Mouse (Mus musculus): ENCODE measurements around the gene Fam210b. TPM values are rescaled to one million over a fixed set of nuclear protein-coding genes. Genes with fewer than 3 reads are reported as not detected.

Fam210b gene
- polyA plus RNA-seq, 1 experiment from 2014 or later: 32.8 TPM

- Histone ChIP-seq H3K4me3 (ENCODE audit: low read depth, low read length) (no peak overlapping the region), H3K27ac (ENCODE audit: low read length) (no peak overlapping the region), H3K9ac (replicated peaks; ENCODE audit: low read depth) (no peak overlapping the region), H3K4me1 (ENCODE audit: insufficient read depth, low read depth, low read length) (no peaks in the 10 kb centered on the region), H3K36me3 (ENCODE audit: insufficient read depth, low read length) (no peaks in the 10 kb centered on the region), H3K27me3 (replicated peaks; ENCODE audit: insufficient read depth, low read length) (no peaks in the 10 kb centered on the region), H3K9me3 (ENCODE audit: low read length) (no peaks in the 10 kb centered on the region), H3K4me2 (replicated peaks; ENCODE audit: low read depth, low read length) (no peak overlapping the region)
- no peak for TF ChIP-seq EP300 (IDR thresholded peaks at IDR 0.05)
- no peak for TF ChIP-seq CTCF (IDR thresholded peaks at IDR 0.05)
- DNase-seq (ENCODE audit: low spot score): no peak
- WGBS: 81% methylated on average over 7 of the region's 7 CpGs
- no peak for ATAC-seq
These were observed 17.8 kb downstream of the Fam210b start for GRCm38 (mm10) chr2:172363176-172363575.

- Histone ChIP-seq H3K9me3 (ENCODE audit: low read length) (no peaks in the 10 kb centered on the region), H3K36me3 (ENCODE audit: insufficient read depth, low read length) (peaks cover 10% of the 10 kb centered on the region; the same call in 1 of the 2 replicates), H3K27ac (ENCODE audit: low read length) (peak within 1 kb of the TSS; percentile 79), H3K4me3 (ENCODE audit: low read depth, low read length) (peak within 1 kb of the TSS; percentile 90), H3K4me2 (replicated peaks; ENCODE audit: low read depth, low read length) (peak within 1 kb of the TSS; percentile 91), H3K27me3 (replicated peaks; ENCODE audit: insufficient read depth, low read length) (no peaks in the 10 kb centered on the region), H3K4me1 (ENCODE audit: insufficient read depth, low read depth, low read length) (0 out of 2 replicates have a peak, but pooled peaks cover 10% of the 10 kb centered on the region), H3K9ac (replicated peaks; ENCODE audit: low read depth) (peak within 1 kb of the TSS; percentile 94)
- peak; percentile 97 for DNase-seq (ENCODE audit: low spot score)
- TF ChIP-seq EP300 (IDR thresholded peaks at IDR 0.05) (no peak), CTCF (IDR thresholded peaks at IDR 0.05) (no peak)
- WGBS: under 1% methylated on average over 66 of the region's 66 CpGs
- peak; percentile 99 for ATAC-seq
These were observed 25.3 kb downstream of the Fam210b start, which contains the start of the genes Aurka and Cstf1 for GRCm38 (mm10) chr2:172370411-172371223. TSS of gene Aurka (minus strand) at chr2:172370535. TSS of gene Cstf1 (plus strand) at chr2:172370681.

GRCm38 (mm10) chr2:172371258-172371657, 25.9 kb downstream of the Fam210b start:
- DNase-seq (ENCODE audit: low spot score) (peak; percentile 39), ATAC-seq (no peak)
- Histone ChIP-seq H3K27me3 (replicated peaks; ENCODE audit: insufficient read depth, low read length) (no peaks in the 10 kb centered on the region), H3K36me3 (ENCODE audit: insufficient read depth, low read length) (peaks cover 17% of the 10 kb centered on the region; the same call in 1 of the 2 replicates), H3K4me2 (replicated peaks; ENCODE audit: low read depth, low read length) (peak overlapping the region; percentile 91), H3K27ac (ENCODE audit: low read length) (peak overlapping the region; percentile 79), H3K4me3 (ENCODE audit: low read depth, low read length) (peak overlapping the region; percentile 90), H3K4me1 (ENCODE audit: insufficient read depth, low read depth, low read length) (peaks cover 10% of the 10 kb centered on the region; the same call in 1 of the 2 replicates), H3K9ac (replicated peaks; ENCODE audit: low read depth) (peak overlapping the region; percentile 94), H3K9me3 (ENCODE audit: low read length) (no peaks in the 10 kb centered on the region)
- under 1% methylated on average over 11 of the region's 11 CpGs for WGBS
- TF ChIP-seq CTCF (IDR thresholded peaks at IDR 0.05): no peak
- no peak for TF ChIP-seq EP300 (IDR thresholded peaks at IDR 0.05)

GRCm38 (mm10) chr2:172376551-172376950, 31.2 kb downstream of the Fam210b start:
- Histone ChIP-seq H3K4me3 (ENCODE audit: low read depth, low read length) (no peak overlapping the region), H3K4me1 (ENCODE audit: insufficient read depth, low read depth, low read length) (peaks cover 3% of the 10 kb centered on the region; the same call in 1 of the 2 replicates), H3K9ac (replicated peaks; ENCODE audit: low read depth) (no peak overlapping the region), H3K27me3 (replicated peaks; ENCODE audit: insufficient read depth, low read length) (no peaks in the 10 kb centered on the region), H3K36me3 (ENCODE audit: insufficient read depth, low read length) (peaks cover 45% of the 10 kb centered on the region; the same call in 1 of the 2 replicates), H3K4me2 (replicated peaks; ENCODE audit: low read depth, low read length) (no peak overlapping the region), H3K9me3 (ENCODE audit: low read length) (no peaks in the 10 kb centered on the region), H3K27ac (ENCODE audit: low read length) (peak overlapping the region; percentile 57; the same call in 1 of the 2 replicates)
- WGBS: 85% methylated on average over 4 of the region's 4 CpGs
- no peak for TF ChIP-seq EP300 (IDR thresholded peaks at IDR 0.05)
- no peak for TF ChIP-seq CTCF (IDR thresholded peaks at IDR 0.05)
- ATAC-seq (peak; percentile 44), DNase-seq (ENCODE audit: low spot score) (peak; percentile 52)

- Histone ChIP-seq H3K4me1 (ENCODE audit: insufficient read depth, low read depth, low read length) (no peaks in the 10 kb centered on the region; the same call in 1 of the 2 replicates), H3K27me3 (replicated peaks; ENCODE audit: insufficient read depth, low read length) (no peaks in the 10 kb centered on the region), H3K9ac (replicated peaks; ENCODE audit: low read depth) (no peak overlapping the region), H3K4me2 (replicated peaks; ENCODE audit: low read depth, low read length) (no peak overlapping the region), H3K4me3 (ENCODE audit: low read depth, low read length) (no peak overlapping the region), H3K27ac (ENCODE audit: low read length) (no peak overlapping the region), H3K36me3 (ENCODE audit: insufficient read depth, low read length) (peaks cover 50% of the 10 kb centered on the region), H3K9me3 (ENCODE audit: low read length) (no peaks in the 10 kb centered on the region)
- WGBS: 39% methylated on average over 5 of the region's 5 CpGs
- DNase-seq (ENCODE audit: low spot score) (peak; percentile 72), ATAC-seq (peak; percentile 76)
- TF ChIP-seq CTCF (IDR thresholded peaks at IDR 0.05): no peak
- TF ChIP-seq EP300 (IDR thresholded peaks at IDR 0.05): no peak
These were observed 31.7 kb downstream of the Fam210b start for GRCm38 (mm10) chr2:172376999-172377515.

- DNase-seq (ENCODE audit: low spot score): peak; percentile 72
- no peaks in the 10 kb centered on the region; the same call in 1 of the 2 replicates for H3K4me1 ChIP-seq (ENCODE audit: insufficient read depth, low read depth, low read length)
- H3K36me3 ChIP-seq (ENCODE audit: insufficient read depth, low read length): peaks cover 51% of the 10 kb centered on the region
- H3K4me2 ChIP-seq (replicated peaks; ENCODE audit: low read depth, low read length): no peak overlapping the region
- no peak overlapping the region for H3K4me3 ChIP-seq (ENCODE audit: low read depth, low read length)
- TF ChIP-seq EP300 (IDR thresholded peaks at IDR 0.05) (no peak), CTCF (IDR thresholded peaks at IDR 0.05) (peak; percentile 81)
- no peak overlapping the region for H3K27ac ChIP-seq (ENCODE audit: low read length)
- no peak overlapping the region for H3K9ac ChIP-seq (replicated peaks; ENCODE audit: low read depth)
- no peaks in the 10 kb centered on the region for H3K27me3 ChIP-seq (replicated peaks; ENCODE audit: insufficient read depth, low read length)
- ATAC-seq: peak; percentile 51
- no peaks in the 10 kb centered on the region for H3K9me3 ChIP-seq (ENCODE audit: low read length)
- WGBS: 64% methylated on average over 7 of the region's 7 CpGs
These were observed 33.0 kb downstream of the Fam210b start for GRCm38 (mm10) chr2:172378332-172378731.

Data from lung, postnatal 0 days (tissue).